26 mouse cellular contexts compared by ENCODE assay signal in the genomic region with DNA sequence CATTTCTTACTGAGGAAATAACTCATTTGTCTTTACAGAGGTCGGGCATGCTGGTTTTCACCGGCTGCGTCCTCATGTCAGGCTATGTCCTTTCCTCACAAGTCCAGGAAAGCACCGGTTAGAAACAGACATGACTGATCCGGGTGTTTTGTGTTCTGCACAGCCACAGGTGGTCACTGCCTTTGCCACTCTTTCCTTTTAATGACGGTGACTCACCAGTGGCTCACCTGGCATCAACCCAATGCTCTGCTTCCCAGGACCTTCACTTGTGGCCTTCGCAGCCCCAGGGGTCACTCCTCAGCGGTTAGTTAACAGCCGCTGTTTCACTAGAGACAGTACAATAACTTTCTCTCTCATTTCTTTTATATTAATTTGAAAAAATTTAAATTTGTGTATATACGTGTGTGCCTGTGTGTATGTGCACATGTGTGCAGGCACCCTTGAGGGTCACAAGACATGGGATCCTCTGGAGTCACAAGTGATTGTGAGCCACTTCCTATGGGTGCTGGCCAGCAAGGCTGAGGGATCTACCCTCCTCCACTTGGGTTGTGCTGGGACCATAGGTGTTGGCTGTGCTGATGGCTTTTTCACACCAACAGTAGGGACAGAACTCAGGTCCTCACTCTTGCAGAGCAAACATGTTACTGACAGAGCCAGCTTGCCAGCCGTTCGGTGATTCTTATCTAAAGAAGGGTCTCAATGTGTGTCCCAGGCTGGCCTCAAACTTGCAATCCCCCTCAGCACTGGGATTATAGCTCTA. TPM values are rescaled to one million over a fixed set of nuclear protein-coding genes. Genes with fewer than 3 reads are reported as not detected.
DNase-seq lines count a peak whose midpoint lies in the region; ATAC-seq and TF ChIP-seq lines count a peak whose summit lies in the region.
"Had no signal": no experiment of that assay in that cellular context is flagged by ENCODE, and none has a peak within 500 bp of the region (broad histone marks: within the 10 kb centered on the region; RNA-seq: fewer than 3 reads in every experiment).

No protein-coding gene starts in this region.

- TF ChIP-seq CTCF in Patski (IDR thresholded peaks at IDR 0.05) = no peak

- H3K27ac ChIP-seq in heart, embryonic 10.5 days = no peak overlapping the region
- H3K27ac ChIP-seq: embryonic facial prominence, embryonic 10.5 days; hindbrain, embryonic 13.5 days; limb, embryonic 12.5 days; neural tube, embryonic 15.5 days; stomach, embryonic 15.5 days had no signal

- POLR2A ChIA-PET in Patski (lab: Charles Lee) = no interaction called here

- H3K4me1 ChIP-seq in heart, embryonic 10.5 days = no peaks in the 10 kb centered on the region
- H3K4me1 ChIP-seq: embryonic facial prominence, embryonic 10.5 days; hindbrain, embryonic 13.5 days; limb, embryonic 12.5 days; neural tube, embryonic 15.5 days; stomach, embryonic 15.5 days had no signal

- 87% methylated on average over 12 of the region's 12 CpGs for WGBS in heart, embryonic 10.5 days

- no peak overlapping the region for H3K4me3 ChIP-seq in heart, embryonic 10.5 days
- H3K4me3 ChIP-seq: embryonic facial prominence, embryonic 10.5 days; hindbrain, embryonic 13.5 days; limb, embryonic 12.5 days; neural tube, embryonic 15.5 days; stomach, embryonic 15.5 days had no signal

- intact Hi-C loops in heart, postnatal 25 days (cut with DNase I) = no loop called here

- CTCF ChIA-PET in Patski (lab: Charles Lee) = no interaction called here

- in situ Hi-C loops in Patski (cut with MboI; ENCODE audit: low pct_unique_long_range_greater_than_20kb) = no loop called here

- ATAC-seq in Patski = peak; percentile 62
- ATAC-seq: forebrain, embryonic 16.5 days; liver, postnatal 0 days had no signal

- no peaks in the 10 kb centered on the region for H3K36me3 ChIP-seq in heart, embryonic 10.5 days
- H3K36me3 ChIP-seq: embryonic facial prominence, embryonic 10.5 days; hindbrain, embryonic 13.5 days; limb, embryonic 12.5 days; neural tube, embryonic 15.5 days; stomach, embryonic 15.5 days had no signal

- no peaks in the 10 kb centered on the region for H3K9me3 ChIP-seq in heart, embryonic 10.5 days
- H3K9me3 ChIP-seq: embryonic facial prominence, embryonic 10.5 days; hindbrain, embryonic 13.5 days; limb, embryonic 12.5 days; neural tube, embryonic 15.5 days; stomach, embryonic 15.5 days had no signal

- H3K27me3 ChIP-seq in heart, embryonic 10.5 days (ENCODE audit: insufficient read depth, poor library complexity, severe bottlenecking) = no peaks in the 10 kb centered on the region
- no peaks in the 10 kb centered on the region for H3K27me3 ChIP-seq in Patski
- H3K27me3 ChIP-seq: hindbrain, embryonic 13.5 days; limb, embryonic 12.5 days; neural tube, embryonic 15.5 days; stomach, embryonic 15.5 days had no signal

- DNase-seq in heart, embryonic 10.5 days (ENCODE audit: low spot score) = peak; percentile 61
- DNase-seq in heart, postnatal 25 days (ENCODE audit: low spot score) = no peak
- peak; percentile 45 for DNase-seq in 3134 (ENCODE audit: extremely low read depth, insufficient read length, low spot score)
- DNase-seq in Patski (ENCODE audit: low read depth, low spot score) = peak; percentile 68
- DNase-seq in adrenal gland, postnatal 14 days = peak; percentile 86
- no peak for DNase-seq in layer of hippocampus, postnatal 10 days (ENCODE audit: low spot score in 2 of 2)
- no peak for DNase-seq in gastrocnemius, adult 18-20 months (ENCODE audit: low spot score)
- DNase-seq: B cell, adult 2 months; cerebellum, adult 11 months; cerebellum, adult 9-11 months; gastrocnemius, postnatal 14 days; heart, adult 18-20 months; heart, postnatal 36 days; kidney, adult 8-10 months; liver, postnatal 0 days; lung, postnatal 10 days; right cerebral cortex, adult 18-20 months; thymus, adult 18-20 months; thymus, postnatal 36 days had no signal

RNA-seq across cellular contexts. Expression of a gene that starts 32.9 kb away (rescaled TPM):
- 0.46 and 1.1 TPM in 2 replicates for polyA plus RNA-seq in heart, embryonic 10.5 days (2016; fragmentation: Nextera tagmentation; extraction: Ambion mirVana)
- total RNA-seq in heart, postnatal 25 days (2021) = under 1 TPM; 0.10 to 0.39 TPM
- 0.14 TPM for polyA plus RNA-seq in Patski (2021)
- total RNA-seq in adrenal gland, postnatal 14 days (2021) = 1.3 and 1.7 TPM in 2 replicates
- 1 to 10 TPM; 5.5 to 6.9 TPM for total RNA-seq in layer of hippocampus, postnatal 10 days (2021)
- 1 to 10 TPM in 1 of 2 experiments, under 1 TPM in 1; 0.93 to 1.3 TPM for total RNA-seq in gastrocnemius, adult 18-20 months (2021)

RNA-seq across cellular contexts. Expression of a gene that starts 37.8 kb away (rescaled TPM):
- 0.67 and 1.3 TPM in 2 replicates for polyA plus RNA-seq in heart, embryonic 10.5 days (2016; fragmentation: Nextera tagmentation; extraction: Ambion mirVana)
- not detected for total RNA-seq in heart, postnatal 25 days (2021)
- polyA plus RNA-seq in Patski (2021) = 0.47 TPM
- total RNA-seq in adrenal gland, postnatal 14 days (2021) = not detected in 2 replicates
- 1 to 10 TPM in 1 of 2 experiments, under 1 TPM in 1; 0.80 to 3.3 TPM for total RNA-seq in layer of hippocampus, postnatal 10 days (2021)
- total RNA-seq in gastrocnemius, adult 18-20 months (2021) = not detected
- total RNA-seq: gastrocnemius, postnatal 14 days; heart, adult 18-20 months; heart, postnatal 36 days had no signal
- polyA plus RNA-seq: large intestine, adult 2 months; liver, postnatal 0 days had no signal

RNA-seq across cellular contexts. Expression of a gene that starts 48.9 kb away (rescaled TPM):
- 62.0 and 84.6 TPM in 2 replicates for polyA plus RNA-seq in heart, embryonic 10.5 days (2016; fragmentation: Nextera tagmentation; extraction: Ambion mirVana)
- 10 to 100 TPM; 25.0 to 26.0 TPM for total RNA-seq in heart, postnatal 25 days (2021)
- polyA plus RNA-seq in Patski (2021) = 103 TPM
- 47.6 and 59.7 TPM in 2 replicates for total RNA-seq in adrenal gland, postnatal 14 days (2021)
- total RNA-seq in layer of hippocampus, postnatal 10 days (2021) = 10 to 100 TPM; 50.4 to 55.7 TPM
- 10 to 100 TPM; 39.9 to 45.8 TPM for total RNA-seq in gastrocnemius, adult 18-20 months (2021)

RNA-seq across cellular contexts. Expression of a gene that starts 56.0 kb away (rescaled TPM):
- 28.3 and 33.9 TPM in 2 replicates for polyA plus RNA-seq in heart, embryonic 10.5 days (2016; fragmentation: Nextera tagmentation; extraction: Ambion mirVana)
- 1 to 10 TPM; 3.8 to 3.9 TPM for total RNA-seq in heart, postnatal 25 days (2021)
- 13.1 TPM for polyA plus RNA-seq in Patski (2021)
- total RNA-seq in adrenal gland, postnatal 14 days (2021) = 8.7 and 8.9 TPM in 2 replicates
- total RNA-seq in layer of hippocampus, postnatal 10 days (2021) = 10 to 100 TPM; 19.3 to 21.5 TPM
- total RNA-seq in gastrocnemius, adult 18-20 months (2021) = 1 to 10 TPM; 3.3 to 4.4 TPM

RNA-seq across cellular contexts. Expression of a gene that starts 56.1 kb away (rescaled TPM):
- 117 and 127 TPM in 2 replicates for polyA plus RNA-seq in heart, embryonic 10.5 days (2016; fragmentation: Nextera tagmentation; extraction: Ambion mirVana)
- 10 to 100 TPM; 34.9 to 35.0 TPM for total RNA-seq in heart, postnatal 25 days (2021)
- 53.8 TPM for polyA plus RNA-seq in Patski (2021)
- 33.5 and 41.5 TPM in 2 replicates for total RNA-seq in adrenal gland, postnatal 14 days (2021)
- 10 to 100 TPM; 45.1 to 46.1 TPM for total RNA-seq in layer of hippocampus, postnatal 10 days (2021)
- total RNA-seq in gastrocnemius, adult 18-20 months (2021) = 100 to 1,000 TPM in 1 of 2 experiments, 10 to 100 TPM in 1; 92.1 to 122 TPM

Comparison
In these comparisons a context has a peak if more than half of its experiments do, and no peak if none do; other contexts are left out.
1. DNase-seq: peak in heart, embryonic 10.5 days (single experiment), 3134 (single experiment), Patski (single experiment) and adrenal gland, postnatal 14 days (single experiment); none in heart, postnatal 25 days (single experiment), layer of hippocampus, postnatal 10 days (0 of 2) and gastrocnemius, adult 18-20 months (single experiment).